Mouse (Mus musculus) forebrain, postnatal 0 days (tissue): Measurements from ENCODE around the gene Oosp1. TPM values are rescaled to one million over a fixed set of nuclear protein-coding genes. Genes with fewer than 3 reads are reported as not detected.

Experiments
- ATAC-seq: fragments of 200-750 bp; cut with Nextera tagmentation; 2 replicates; pipeline ENCODE4 v1.8.0; 2017; ENCODE audit warnings: mild to moderate bottlenecking, moderate library complexity
- DNase-seq: peaks from one replicate; pipeline ENCODE4 v3.0.0-alpha.2; 2015
- H3K27ac ChIP-seq: fragments of 300-500 bp; sonication (generic); 2 replicates; pipeline ENCODE4 v1.5.1; 2014; ENCODE audit warnings: low read depth, mild to moderate bottlenecking, antibody characterized with exemption, low read length, moderate library complexity, mixed read lengths
- H3K27me3 ChIP-seq: fragments of 300-500 bp; sonication (generic); 2 replicates; pipeline ENCODE4 v1.6.1; 2014; ENCODE audit warnings: mild to moderate bottlenecking, low read length, mixed read lengths; ENCODE audit not compliant: insufficient read depth
- H3K36me3 ChIP-seq: fragments of 300-500 bp; sonication (generic); 2 replicates; pipeline ENCODE4 v1.6.1; 2014; ENCODE audit warnings: mild to moderate bottlenecking, moderate library complexity; ENCODE audit not compliant: insufficient read depth
- H3K4me1 ChIP-seq: fragments of 300-500 bp; sonication (generic); 2 replicates; pipeline ENCODE4 v1.6.1; 2014; ENCODE audit warnings: antibody characterized with exemption; ENCODE audit not compliant: insufficient read depth
- H3K4me2 ChIP-seq: fragments of 300-500 bp; sonication (generic); 2 replicates; pipeline ENCODE4 v1.6.1; 2014; ENCODE audit warnings: low read depth, mild to moderate bottlenecking, moderate library complexity
- H3K4me3 ChIP-seq: fragments of 300-500 bp; sonication (generic); 2 replicates; pipeline ENCODE4 v1.5.1; 2014; ENCODE audit warnings: low read depth, low read length, mixed read lengths
- H3K9ac ChIP-seq: fragments of 300-500 bp; sonication (generic); 2 replicates; pipeline ENCODE4 v1.6.1; 2014; ENCODE audit warnings: mild to moderate bottlenecking
- H3K9me3 ChIP-seq: fragments of 300-500 bp; sonication (generic); 2 replicates; pipeline ENCODE4 v1.6.1; 2016; ENCODE audit warnings: low read length
- CTCF ChIP-seq: sonication (generic); IDR thresholded peaks from 2 replicates; pipeline ENCODE4 v1.5.1; 2016; ENCODE audit warnings: antibody characterized with exemption, control low read depth, low read depth
- WGBS: fragments of 180-500 bp; shearing (Covaris S2); extraction: QIAGEN DNeasy Blood & Tissue Kit; methylation state at CpG from one replicate; pipeline ENCODE4 v1.1.7; 2014; 5-methylcytosine and 5-hydroxymethylcytosine counted together
- polyA plus RNA-seq: library from polyadenylated mRNA; unstranded; fragments of >200 nt; fragmentation: Nextera tagmentation; extraction: Ambion mirVana; gene quantifications from 2 replicates; pipeline ENCODE4 v1.2.1, GENCODE M21; 2015
- total RNA-seq: library from RNA; depleted of rRNA; stranded (reverse); fragments of >200 nt; gene quantifications from 2 replicates; pipeline ENCODE4 v1.2.3, GENCODE M21; 2014; rRNA removed

Gene Oosp1
- not detected in 2 replicates for total RNA-seq
- polyA plus RNA-seq = not detected in 2 replicates

DNA sequence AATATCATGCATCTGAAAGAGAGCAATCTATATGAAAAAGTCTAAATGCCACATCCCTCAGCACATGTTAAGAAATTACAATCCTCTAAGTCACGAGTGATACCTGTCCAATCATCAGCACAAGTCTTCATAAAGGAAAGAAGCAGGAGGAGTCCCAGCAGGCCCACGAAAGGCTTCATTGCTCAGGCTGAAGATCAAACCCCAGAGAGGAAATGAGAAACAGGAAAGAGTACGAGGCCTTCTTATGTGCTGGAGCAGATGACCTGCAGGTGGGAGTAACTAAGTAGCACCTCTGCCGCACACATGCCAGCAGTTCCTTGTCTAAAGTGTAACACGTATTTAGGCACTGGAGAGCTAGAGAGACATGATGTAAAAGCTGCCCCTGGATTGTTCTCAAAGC is at the start of gene Oosp1:
Oosp1 (minus strand) TSS at position 312 of the 400 bp plus-strand sequence.
- no peak for DNase-seq
- TF ChIP-seq CTCF = no peak
- H3K9me3 ChIP-seq = no peaks in the 10 kb centered on the region
- no peak within 1 kb of the TSS for H3K27ac ChIP-seq
- no peaks in the 10 kb centered on the region for H3K27me3 ChIP-seq
- H3K4me1 ChIP-seq = no peaks in the 10 kb centered on the region
- H3K36me3 ChIP-seq = no peaks in the 10 kb centered on the region
- H3K4me2 ChIP-seq = no peak within 1 kb of the TSS
- H3K4me3 ChIP-seq = no peak within 1 kb of the TSS
- no peak for ATAC-seq
- no peak within 1 kb of the TSS for H3K9ac ChIP-seq
- 70% methylated on average over 5 of the region's 5 CpGs for WGBS

DNA sequence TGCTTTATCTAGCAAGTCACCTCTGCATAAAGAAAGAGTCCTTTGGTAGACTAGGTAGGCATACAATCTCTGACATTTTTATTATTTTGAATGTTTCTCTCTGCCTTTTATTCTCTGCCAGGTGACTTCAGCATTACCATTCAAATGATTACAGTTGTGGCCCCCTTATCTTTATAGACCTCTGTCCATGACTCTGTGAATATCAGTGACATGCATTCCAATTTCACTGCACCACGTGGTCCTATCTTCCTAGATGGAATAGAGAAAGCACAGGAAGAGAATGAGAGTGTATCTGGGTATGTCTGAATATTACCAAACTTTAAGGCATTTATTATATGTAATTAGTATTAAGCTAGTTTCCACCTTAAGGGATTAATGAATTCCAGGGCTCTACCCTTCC is 45.5 kb upstream of the Oosp1 start:
- Histone ChIP-seq H3K4me1 (no peaks in the 10 kb centered on the region), H3K4me3 (no peak overlapping the region), H3K27me3 (no peaks in the 10 kb centered on the region), H3K9me3 (no peaks in the 10 kb centered on the region), H3K9ac (no peak overlapping the region), H3K27ac (no peak overlapping the region), H3K4me2 (no peak overlapping the region), H3K36me3 (no peaks in the 10 kb centered on the region)
- ATAC-seq (no peak), DNase-seq (no peak)
- no peak for TF ChIP-seq CTCF
- 64% methylated on average over 1 of the region's 1 CpGs for WGBS

DNA sequence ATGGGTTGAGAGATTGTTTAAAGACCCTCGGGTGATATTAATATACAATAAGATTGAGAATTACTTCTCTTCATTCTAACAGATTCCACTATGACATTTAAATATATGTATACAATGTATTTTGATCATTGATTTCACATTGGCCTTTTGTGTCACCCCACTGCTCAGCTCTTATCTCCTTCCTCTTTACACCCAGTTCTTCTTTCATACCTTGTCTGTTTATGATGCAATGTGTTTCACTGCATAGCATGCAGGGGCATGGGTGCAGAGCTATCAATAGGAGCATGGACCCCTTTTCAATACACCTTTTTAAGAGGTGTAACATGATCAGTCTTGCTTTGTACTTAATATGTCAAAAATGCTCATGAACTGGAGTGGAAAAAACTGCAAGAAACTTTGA is 39.3 kb upstream of the Oosp1 start:
- no peak overlapping the region for H3K4me2 ChIP-seq

DNA sequence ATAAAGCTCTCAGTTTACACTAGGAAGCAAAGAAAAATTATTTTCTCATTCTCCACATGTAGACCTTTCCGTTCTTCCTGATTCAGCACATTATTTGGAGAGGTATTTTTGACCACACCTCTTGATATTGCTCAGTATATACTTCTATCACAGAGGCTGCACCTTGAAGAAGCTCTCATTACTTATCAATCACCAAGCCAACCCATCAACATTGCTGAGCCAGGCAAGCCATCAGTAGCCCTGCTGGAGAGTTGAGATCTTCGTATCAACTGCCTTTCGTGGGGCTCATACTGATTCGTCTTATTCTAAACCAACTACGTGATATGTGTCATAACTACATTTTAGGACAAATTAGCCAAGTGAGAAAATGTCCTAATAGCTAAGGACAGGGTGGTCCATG is 36.4 kb upstream of the Oosp1 start:
- 92% methylated on average over 5 of the region's 5 CpGs for WGBS
- no peak for DNase-seq

More for the DNA sequence above, 39.3 kb upstream of the Oosp1 start:
- 80% methylated on average over 1 of the region's 1 CpGs for WGBS
- no peaks in the 10 kb centered on the region for H3K36me3 ChIP-seq
- H3K4me3 ChIP-seq = no peak overlapping the region
- ATAC-seq = no peak
- DNase-seq = no peak
- no peaks in the 10 kb centered on the region for H3K4me1 ChIP-seq
- H3K27ac ChIP-seq = no peak overlapping the region
- no peaks in the 10 kb centered on the region for H3K27me3 ChIP-seq
- no peak overlapping the region for H3K9ac ChIP-seq
- TF ChIP-seq CTCF = no peak
- H3K9me3 ChIP-seq = no peaks in the 10 kb centered on the region

DNA sequence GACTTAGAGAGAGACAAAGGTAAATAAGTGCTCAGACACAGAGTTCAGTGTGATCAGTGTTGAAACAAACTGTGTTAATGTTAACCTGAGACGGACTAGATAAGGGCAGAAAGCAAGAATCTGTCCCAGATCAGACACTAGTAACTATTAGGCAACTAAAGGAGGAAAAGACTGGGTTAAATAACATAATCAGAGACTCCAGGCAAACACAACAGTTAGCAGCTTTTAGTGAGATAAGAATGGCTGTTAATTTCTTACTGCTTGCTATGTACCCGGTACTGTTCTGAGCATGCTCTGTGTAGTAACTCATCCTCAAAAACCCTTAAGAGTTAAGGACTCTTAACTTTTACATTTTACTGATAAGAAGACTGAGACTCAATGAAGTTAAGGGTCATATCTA is 35.0 kb upstream of the Oosp1 start:
- DNase-seq (no peak), ATAC-seq (no peak)
- Histone ChIP-seq H3K36me3 (no peaks in the 10 kb centered on the region), H3K27ac (no peak overlapping the region), H3K4me1 (no peaks in the 10 kb centered on the region), H3K9ac (no peak overlapping the region), H3K27me3 (no peaks in the 10 kb centered on the region), H3K4me2 (no peak overlapping the region), H3K9me3 (no peaks in the 10 kb centered on the region), H3K4me3 (no peak overlapping the region)
- WGBS = 87% methylated on average over 2 of the region's 2 CpGs
- no peak for TF ChIP-seq CTCF

More for the DNA sequence above, 36.4 kb upstream of the Oosp1 start:
- Histone ChIP-seq H3K9me3 (no peaks in the 10 kb centered on the region), H3K9ac (no peak overlapping the region), H3K4me3 (no peak overlapping the region), H3K4me2 (no peak overlapping the region), H3K27ac (no peak overlapping the region), H3K36me3 (no peaks in the 10 kb centered on the region), H3K4me1 (no peaks in the 10 kb centered on the region), H3K27me3 (no peaks in the 10 kb centered on the region)
- no peak for TF ChIP-seq CTCF
- no peak for ATAC-seq

DNA sequence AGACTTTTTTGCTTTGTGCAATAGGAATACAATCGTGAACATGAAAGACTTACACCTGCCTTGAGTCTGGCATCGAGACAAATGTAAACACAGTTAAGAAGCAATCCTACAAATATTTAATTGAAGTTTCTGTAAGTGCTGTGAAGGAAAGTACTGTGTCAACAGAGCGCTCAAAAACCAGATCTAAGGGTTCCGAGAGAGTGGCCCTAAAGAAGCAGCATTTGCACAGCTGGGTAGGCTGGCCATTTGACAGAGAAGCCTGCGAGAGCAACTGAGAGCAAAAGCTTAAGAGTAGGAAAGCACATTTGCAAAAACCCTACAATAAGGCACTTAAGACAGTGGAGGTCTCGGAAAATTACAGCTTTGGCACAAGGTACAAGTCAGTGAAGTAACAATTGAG is 33.3 kb upstream of the Oosp1 start:
- no peak overlapping the region for H3K4me2 ChIP-seq
- no peaks in the 10 kb centered on the region for H3K27me3 ChIP-seq
- H3K4me3 ChIP-seq = no peak overlapping the region
- H3K9me3 ChIP-seq = no peaks in the 10 kb centered on the region
- H3K9ac ChIP-seq = no peak overlapping the region
- H3K27ac ChIP-seq = no peak overlapping the region
- 85% methylated on average over 6 of the region's 6 CpGs for WGBS
- DNase-seq (no peak), ATAC-seq (no peak)
- no peak for TF ChIP-seq CTCF
- H3K36me3 ChIP-seq = no peaks in the 10 kb centered on the region
- no peaks in the 10 kb centered on the region for H3K4me1 ChIP-seq

DNA sequence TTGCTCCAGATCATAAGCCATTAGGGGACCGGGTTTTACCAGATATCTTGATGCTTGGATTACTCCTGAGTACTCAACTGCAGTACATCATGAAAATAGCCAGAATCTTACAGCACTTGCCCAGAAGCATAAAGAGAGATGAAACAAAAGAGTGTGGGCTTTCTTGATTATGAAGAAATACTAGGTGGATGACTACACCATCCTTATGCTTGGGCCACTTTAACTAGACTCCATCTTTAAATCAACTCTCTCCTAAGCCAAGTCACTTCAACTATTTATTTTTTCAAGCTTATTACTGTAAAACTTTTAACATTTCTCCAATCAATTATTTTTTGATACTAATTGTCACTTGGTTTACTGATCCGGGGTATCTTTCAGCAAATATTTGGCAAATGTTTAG is 32.9 kb upstream of the Oosp1 start:
- WGBS = 94% methylated on average over 2 of the region's 2 CpGs
- Histone ChIP-seq H3K4me1 (no peaks in the 10 kb centered on the region), H3K4me3 (no peak overlapping the region), H3K4me2 (no peak overlapping the region), H3K36me3 (no peaks in the 10 kb centered on the region), H3K27ac (no peak overlapping the region), H3K9ac (no peak overlapping the region), H3K27me3 (no peaks in the 10 kb centered on the region), H3K9me3 (no peaks in the 10 kb centered on the region)
- no peak for ATAC-seq
- no peak for TF ChIP-seq CTCF
- no peak for DNase-seq

DNA sequence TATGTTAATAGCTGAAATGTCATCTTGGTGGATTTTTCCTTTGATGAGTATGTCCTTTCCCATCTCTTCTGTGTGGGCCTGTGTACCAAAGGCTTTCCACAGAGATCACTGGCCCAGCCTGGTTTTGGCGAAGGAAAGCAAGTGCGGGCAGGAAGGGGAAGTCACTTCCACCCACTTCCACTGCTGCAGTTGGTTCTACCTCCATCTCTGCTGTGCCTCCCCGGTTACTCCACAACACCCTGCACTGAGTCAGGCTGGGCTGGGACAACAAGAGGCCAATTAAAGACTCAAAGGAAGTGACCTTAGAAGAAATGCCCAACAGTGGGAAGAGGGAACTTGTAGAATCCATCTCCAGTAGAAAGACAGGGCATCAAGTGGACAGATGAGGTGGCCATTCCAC is 29.1 kb upstream of the Oosp1 start:
- no peak for DNase-seq
- no peak overlapping the region for H3K27ac ChIP-seq
- no peak for TF ChIP-seq CTCF
- no peak for ATAC-seq
- H3K4me3 ChIP-seq = no peak overlapping the region
- H3K9ac ChIP-seq = no peak overlapping the region
- H3K36me3 ChIP-seq = no peaks in the 10 kb centered on the region
- H3K9me3 ChIP-seq = no peaks in the 10 kb centered on the region
- 93% methylated on average over 3 of the region's 3 CpGs for WGBS
- no peak overlapping the region for H3K4me2 ChIP-seq
- H3K27me3 ChIP-seq = no peaks in the 10 kb centered on the region
- H3K4me1 ChIP-seq = no peaks in the 10 kb centered on the region
